Mouse (Mus musculus) heart, postnatal 0 days (tissue): ENCODE data around the gene Ccdc6.

Experiments used
- CTCF ChIP-seq: IDR thresholded peaks from 2 replicates; pipeline ENCODE4 v1.5.1; 2016; ENCODE audit warnings: antibody characterized with exemption, control low read depth, low read depth
- EP300 ChIP-seq: IDR thresholded peaks from 2 replicates; pipeline ENCODE4 v1.6.1; 2016; ENCODE audit warnings: antibody characterized with exemption, low read depth

DNA sequence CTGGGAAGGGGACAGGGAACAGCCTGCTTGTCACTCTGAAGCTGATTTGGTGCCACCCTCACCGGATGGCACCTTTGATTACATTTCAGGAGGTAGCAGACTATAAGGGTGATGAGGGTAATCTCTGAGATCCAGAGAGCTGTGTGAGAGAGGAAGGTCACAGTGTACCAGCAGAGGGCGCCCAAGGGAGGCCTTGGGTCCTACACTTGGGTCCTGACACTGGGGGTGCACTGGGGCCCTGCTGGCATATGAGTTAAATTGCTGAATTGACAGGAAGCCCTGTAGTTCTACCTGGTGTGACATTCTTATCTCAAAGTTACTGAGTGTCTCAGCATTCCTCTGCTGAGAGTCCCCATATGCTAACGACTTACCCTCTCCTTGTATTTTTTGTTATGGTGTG, 76.4 kb downstream of the Ccdc6 start:
- peak; percentile 72 for TF ChIP-seq CTCF
- TF ChIP-seq EP300 = no peak
